Mouse (Mus musculus): ENCODE measurements around the gene Gp1bb. TPM values are rescaled to one million over a fixed set of nuclear protein-coding genes. Genes with fewer than 3 reads are reported as not detected.
A peak's percentile ranks its signal among the peaks of the same experiment; 100 is the strongest.

The Gp1bb gene
- polyA plus RNA-seq (2014; fragmentation: Nextera tagmentation; extraction: Ambion mirVana) = 3.8 and 4.1 TPM in 2 replicates

GRCm38 (mm10) chr16:18622019-18622418 lies at the start of gene Gp1bb:
Gene Gp1bb, minus strand, starts transcription at chr16:18622403.
- Histone ChIP-seq H3K27me3 (ENCODE audit: insufficient read depth, low read length) (peaks cover 82% of the 10 kb centered on the region), H3K36me3 (ENCODE audit: insufficient read depth) (peaks cover 26% of the 10 kb centered on the region; the same call in 1 of the 2 replicates), H3K4me3 (ENCODE audit: low read depth, low read length) (peak within 1 kb of the TSS; percentile 52), H3K9ac (peak within 1 kb of the TSS; percentile 38), H3K4me2 (peak within 1 kb of the TSS; percentile 92), H3K4me1 (ENCODE audit: insufficient read depth) (peaks cover 11% of the 10 kb centered on the region), H3K27ac (ENCODE audit: low read depth) (no peak within 1 kb of the TSS), H3K9me3 (ENCODE audit: low read depth, low read length) (no peaks in the 10 kb centered on the region)
- WGBS = 26% methylated on average over 17 of the region's 17 CpGs
- TF ChIP-seq CTCF (IDR thresholded peaks at IDR 0.05; ENCODE audit: low read depth) = no peak
- DNase-seq (no peak), ATAC-seq (ENCODE audit: insufficient read depth) (no peak)

- no peaks in the 10 kb centered on the region for H3K4me1 ChIP-seq (ENCODE audit: insufficient read depth)
- ATAC-seq (ENCODE audit: insufficient read depth) = no peak
- WGBS = 67% methylated on average over 6 of the region's 6 CpGs
Observed at GRCm38 (mm10) chr16:18669914-18670313, 47.7 kb upstream of the Gp1bb start.

DNA sequence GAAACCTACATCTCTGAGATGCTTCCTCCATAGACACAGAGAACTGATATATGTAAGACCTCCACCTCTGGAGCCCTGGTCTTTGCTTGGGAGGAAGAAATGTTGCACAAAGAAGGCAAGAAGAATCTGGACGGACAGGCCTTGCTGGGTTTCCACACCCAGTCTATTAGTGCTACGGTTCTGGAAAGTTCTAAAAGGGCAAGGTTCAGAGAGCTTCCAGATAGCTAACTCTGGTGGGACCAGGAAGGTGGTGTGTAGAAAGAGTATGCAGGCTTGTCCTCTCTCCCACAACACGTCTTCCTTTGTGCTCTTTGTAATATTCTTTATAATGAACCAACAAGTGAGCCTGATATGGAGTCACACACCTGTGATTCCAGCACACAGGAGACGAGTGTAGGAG lies 36.4 kb upstream of the Gp1bb start:
- Histone ChIP-seq H3K27me3 (ENCODE audit: insufficient read depth, low read length) (no peaks in the 10 kb centered on the region), H3K4me3 (ENCODE audit: low read depth, low read length) (no peak overlapping the region), H3K36me3 (ENCODE audit: insufficient read depth) (no peaks in the 10 kb centered on the region), H3K9ac (no peak overlapping the region), H3K27ac (ENCODE audit: low read depth) (no peak overlapping the region), H3K9me3 (ENCODE audit: low read depth, low read length) (no peaks in the 10 kb centered on the region), H3K4me1 (ENCODE audit: insufficient read depth) (no peaks in the 10 kb centered on the region), H3K4me2 (no peak overlapping the region)
- DNase-seq = no peak
- TF ChIP-seq CTCF (IDR thresholded peaks at IDR 0.05; ENCODE audit: low read depth) = no peak
- no peak for ATAC-seq (ENCODE audit: insufficient read depth)
- 73% methylated on average over 4 of the region's 4 CpGs for WGBS

More at GRCm38 (mm10) chr16:18669914-18670313, 47.7 kb upstream of the Gp1bb start:
- H3K4me2 ChIP-seq = no peak overlapping the region
- H3K4me3 ChIP-seq (ENCODE audit: low read depth, low read length) = no peak overlapping the region
- no peaks in the 10 kb centered on the region for H3K27me3 ChIP-seq (ENCODE audit: insufficient read depth, low read length)
- no peak overlapping the region for H3K9ac ChIP-seq
- no peak for DNase-seq
- no peak for TF ChIP-seq CTCF (IDR thresholded peaks at IDR 0.05; ENCODE audit: low read depth)
- H3K9me3 ChIP-seq (ENCODE audit: low read depth, low read length) = no peaks in the 10 kb centered on the region
- H3K36me3 ChIP-seq (ENCODE audit: insufficient read depth) = no peaks in the 10 kb centered on the region
- H3K27ac ChIP-seq (ENCODE audit: low read depth) = no peak overlapping the region

GRCm38 (mm10) chr16:18655372-18656098 lies 33.3 kb upstream of the Gp1bb start:
- no peak for DNase-seq
- H3K4me3 ChIP-seq (ENCODE audit: low read depth, low read length) = no peak overlapping the region

DNA sequence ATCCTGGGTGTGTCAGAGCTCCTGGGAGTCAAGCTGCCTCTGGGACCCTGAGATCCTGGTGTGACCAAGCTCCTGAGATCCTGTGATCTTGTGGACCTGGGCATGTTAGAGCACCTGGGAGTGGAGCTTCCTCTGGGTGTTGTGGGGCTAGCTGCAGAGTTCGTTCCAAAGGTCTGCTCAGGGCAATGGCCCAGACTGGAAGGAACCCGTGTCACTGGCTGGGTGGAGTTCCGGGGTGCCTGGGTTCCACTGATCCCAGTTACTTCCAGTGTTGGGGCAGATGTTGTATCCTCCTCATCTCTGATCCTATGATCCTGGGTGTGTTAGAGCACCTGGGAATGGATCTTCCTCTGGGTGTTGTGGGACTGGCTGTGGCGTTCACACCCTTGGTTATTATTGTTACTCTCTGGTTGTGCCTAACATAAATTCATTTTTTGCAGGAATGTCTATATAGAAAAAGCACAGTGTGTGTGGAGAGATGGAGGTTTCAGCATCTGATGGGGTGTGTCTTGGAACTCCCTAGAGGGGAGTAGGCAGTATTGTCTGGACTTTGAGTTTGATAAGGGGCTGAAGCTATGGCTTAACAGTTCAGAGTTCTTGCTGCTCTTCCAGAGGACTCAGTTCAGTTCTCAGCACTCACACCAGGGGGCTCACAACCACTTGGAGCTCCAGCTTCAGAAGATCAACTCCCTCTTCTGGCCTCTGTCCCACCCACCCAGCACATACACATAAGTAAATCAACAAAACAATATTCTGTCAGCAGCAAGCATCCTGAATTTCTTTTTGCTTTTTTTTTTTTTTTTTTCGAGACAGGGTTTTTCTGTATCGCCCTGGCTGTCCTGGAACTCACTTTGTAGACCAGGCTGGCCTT lies 31.3 kb upstream of the Gp1bb start:
- ATAC-seq (ENCODE audit: insufficient read depth) = no peak
- Histone ChIP-seq H3K9me3 (ENCODE audit: low read depth, low read length) (no peaks in the 10 kb centered on the region), H3K27ac (ENCODE audit: low read depth) (no peak overlapping the region), H3K4me3 (ENCODE audit: low read depth, low read length) (no peak overlapping the region), H3K36me3 (ENCODE audit: insufficient read depth) (no peaks in the 10 kb centered on the region), H3K4me1 (ENCODE audit: insufficient read depth) (no peaks in the 10 kb centered on the region), H3K4me2 (no peak overlapping the region), H3K9ac (no peak overlapping the region), H3K27me3 (ENCODE audit: insufficient read depth, low read length) (no peaks in the 10 kb centered on the region)
- 82% methylated on average over 6 of the region's 6 CpGs for WGBS
- no peak for DNase-seq
- TF ChIP-seq CTCF (IDR thresholded peaks at IDR 0.05; ENCODE audit: low read depth) = no peak

More at GRCm38 (mm10) chr16:18655372-18656098, 33.3 kb upstream of the Gp1bb start:
- Histone ChIP-seq H3K4me2 (no peak overlapping the region), H3K4me1 (ENCODE audit: insufficient read depth) (no peaks in the 10 kb centered on the region), H3K27me3 (ENCODE audit: insufficient read depth, low read length) (no peaks in the 10 kb centered on the region), H3K9ac (no peak overlapping the region), H3K9me3 (ENCODE audit: low read depth, low read length) (no peaks in the 10 kb centered on the region), H3K27ac (ENCODE audit: low read depth) (no peak overlapping the region), H3K36me3 (ENCODE audit: insufficient read depth) (no peaks in the 10 kb centered on the region)
- 64% methylated on average over 5 of the region's 5 CpGs for WGBS
- ATAC-seq (ENCODE audit: insufficient read depth) = no peak
- no peak for TF ChIP-seq CTCF (IDR thresholded peaks at IDR 0.05; ENCODE audit: low read depth)

- Histone ChIP-seq H3K9me3 (ENCODE audit: low read depth, low read length) (no peaks in the 10 kb centered on the region), H3K27ac (ENCODE audit: low read depth) (no peak overlapping the region), H3K4me2 (no peak overlapping the region), H3K36me3 (ENCODE audit: insufficient read depth) (no peaks in the 10 kb centered on the region), H3K27me3 (ENCODE audit: insufficient read depth, low read length) (no peaks in the 10 kb centered on the region), H3K9ac (no peak overlapping the region), H3K4me3 (ENCODE audit: low read depth, low read length) (no peak overlapping the region), H3K4me1 (ENCODE audit: insufficient read depth) (no peaks in the 10 kb centered on the region)
- WGBS = 46% methylated on average over 3 of the region's 3 CpGs
- DNase-seq (no peak), ATAC-seq (ENCODE audit: insufficient read depth) (no peak)
- no peak for TF ChIP-seq CTCF (IDR thresholded peaks at IDR 0.05; ENCODE audit: low read depth)
Observed at GRCm38 (mm10) chr16:18649126-18649525, 26.9 kb upstream of the Gp1bb start.

DNA sequence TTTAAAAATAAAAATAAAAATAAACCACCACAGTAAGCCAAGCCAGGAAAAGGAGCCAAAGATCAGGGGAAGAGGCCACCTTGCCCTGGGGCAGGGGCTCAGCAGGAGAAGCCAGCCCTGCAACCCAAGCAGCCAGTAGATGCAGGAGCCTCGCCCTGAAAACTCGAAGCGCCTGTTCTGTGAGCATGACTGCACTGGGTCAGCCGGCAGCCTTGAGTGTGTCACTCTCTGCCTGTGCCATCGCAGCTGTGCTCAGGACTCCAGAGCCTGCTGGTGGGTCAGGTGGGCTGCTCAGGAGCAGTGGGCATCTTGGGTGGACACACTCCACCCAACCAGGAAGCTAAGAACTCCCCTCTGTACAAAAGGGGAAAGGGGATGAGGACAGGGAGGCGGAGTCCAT lies 23.1 kb upstream of the Gp1bb start:
- no peaks in the 10 kb centered on the region for H3K9me3 ChIP-seq (ENCODE audit: low read depth, low read length)
- H3K27ac ChIP-seq (ENCODE audit: low read depth) = no peak overlapping the region
- no peaks in the 10 kb centered on the region for H3K36me3 ChIP-seq (ENCODE audit: insufficient read depth)
- no peaks in the 10 kb centered on the region for H3K4me1 ChIP-seq (ENCODE audit: insufficient read depth)
- H3K4me2 ChIP-seq = no peak overlapping the region
- DNase-seq (no peak), ATAC-seq (ENCODE audit: insufficient read depth) (no peak)
- H3K4me3 ChIP-seq (ENCODE audit: low read depth, low read length) = no peak overlapping the region
- no peak overlapping the region for H3K9ac ChIP-seq
- no peaks in the 10 kb centered on the region for H3K27me3 ChIP-seq (ENCODE audit: insufficient read depth, low read length)
- WGBS = 57% methylated on average over 6 of the region's 6 CpGs
- no peak for TF ChIP-seq CTCF (IDR thresholded peaks at IDR 0.05; ENCODE audit: low read depth)
